Mouse (Mus musculus): ENCODE measurements around the gene Il27ra.

The Il27ra gene

DNA sequence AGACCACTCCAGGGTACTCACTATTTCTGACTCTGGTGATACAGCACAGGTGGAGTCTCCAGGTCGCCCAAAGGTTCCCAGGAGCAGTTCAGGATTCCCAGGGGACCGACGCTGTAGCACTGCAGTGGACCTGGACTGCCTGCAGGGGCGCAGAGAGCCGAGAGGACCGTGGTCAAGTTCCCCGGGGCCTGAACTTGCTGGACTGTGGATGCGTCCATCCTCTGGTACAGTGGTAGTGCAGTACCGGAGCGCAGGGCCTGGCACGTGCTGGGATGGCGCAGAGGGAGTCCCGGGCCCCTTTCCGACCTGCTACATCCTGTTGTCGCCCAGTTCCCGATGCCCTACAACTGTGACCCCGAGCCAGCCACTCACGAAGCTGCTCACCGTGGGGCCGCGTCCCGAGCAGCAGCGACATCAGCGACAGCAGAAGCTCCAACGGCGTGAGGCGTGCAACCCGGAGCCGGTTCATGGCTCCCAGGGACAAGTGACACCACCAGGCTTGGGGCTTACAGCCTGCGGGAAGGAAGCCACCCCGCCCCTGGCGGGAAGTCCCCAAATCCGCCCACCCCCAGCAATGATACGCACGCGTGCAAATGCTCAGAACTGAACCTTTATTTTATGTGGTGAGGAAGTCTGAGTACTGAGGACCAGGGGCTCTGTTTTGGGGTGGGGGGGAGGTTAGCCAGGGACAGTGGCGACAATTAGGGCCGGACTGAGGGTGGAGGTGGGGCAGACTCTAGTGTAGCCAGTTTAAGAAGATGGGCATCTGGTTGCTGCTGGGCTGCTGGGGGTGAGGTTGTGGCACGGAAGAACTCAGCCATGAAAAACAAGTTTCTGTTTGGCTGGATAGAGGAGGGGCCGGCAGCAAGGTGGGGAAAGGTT is at the start of gene Il27ra:
TSS of gene Il27ra (minus strand) at position 524 of the 882 bp plus-strand sequence.
- no peak for DNase-seq (ENCODE audit: low spot score)

DNA sequence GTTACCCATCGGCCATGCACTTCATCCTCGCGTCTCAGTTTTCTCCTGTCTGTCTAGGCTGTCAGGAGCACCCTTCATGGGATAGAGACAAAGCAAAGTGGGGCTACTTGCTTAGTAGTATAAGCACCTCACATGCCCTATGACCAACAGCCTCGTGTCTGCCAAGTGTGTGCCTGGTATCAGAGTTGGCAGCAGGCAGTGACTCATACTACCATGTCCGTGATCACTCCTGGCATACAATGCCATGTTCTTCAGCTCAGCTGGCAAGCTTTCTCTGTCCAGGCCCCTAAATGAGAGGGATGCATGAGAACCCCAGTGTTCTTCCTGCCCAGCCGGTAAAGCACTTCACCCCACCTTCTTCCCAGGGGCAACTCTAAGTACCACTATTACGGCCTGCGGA is 48.2 kb upstream of the Il27ra start:
- DNase-seq (ENCODE audit: low spot score), result no peak

- no peak for DNase-seq (ENCODE audit: low spot score)
Observed at GRCm38 (mm10) chr8:84089277-84089676, 46.9 kb upstream of the Il27ra start.

- DNase-seq (ENCODE audit: low spot score), result no peak
Observed at GRCm38 (mm10) chr8:84087821-84088220, 45.4 kb upstream of the Il27ra start.

DNA sequence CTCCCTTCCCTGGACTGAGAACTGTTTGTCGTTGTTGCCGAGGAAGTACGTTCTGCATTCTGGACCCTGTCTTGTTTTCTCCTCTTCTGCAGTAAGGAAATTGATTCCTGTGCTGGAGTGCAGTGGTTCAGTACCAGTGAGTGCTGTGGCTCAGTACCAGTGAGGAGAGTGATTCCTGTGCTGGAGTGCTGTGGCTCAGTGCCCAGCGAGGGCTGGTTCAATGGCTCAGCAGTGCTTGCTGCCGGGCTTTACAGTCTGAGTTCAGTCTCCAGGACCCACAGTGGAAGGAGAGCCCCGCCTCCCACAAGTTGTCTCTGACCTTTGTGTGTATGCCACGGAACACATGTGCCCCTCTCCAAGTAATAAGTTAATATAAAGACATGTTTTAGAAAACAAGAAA is 44.8 kb upstream of the Il27ra start:
- no peak for DNase-seq (ENCODE audit: low spot score)

DNA sequence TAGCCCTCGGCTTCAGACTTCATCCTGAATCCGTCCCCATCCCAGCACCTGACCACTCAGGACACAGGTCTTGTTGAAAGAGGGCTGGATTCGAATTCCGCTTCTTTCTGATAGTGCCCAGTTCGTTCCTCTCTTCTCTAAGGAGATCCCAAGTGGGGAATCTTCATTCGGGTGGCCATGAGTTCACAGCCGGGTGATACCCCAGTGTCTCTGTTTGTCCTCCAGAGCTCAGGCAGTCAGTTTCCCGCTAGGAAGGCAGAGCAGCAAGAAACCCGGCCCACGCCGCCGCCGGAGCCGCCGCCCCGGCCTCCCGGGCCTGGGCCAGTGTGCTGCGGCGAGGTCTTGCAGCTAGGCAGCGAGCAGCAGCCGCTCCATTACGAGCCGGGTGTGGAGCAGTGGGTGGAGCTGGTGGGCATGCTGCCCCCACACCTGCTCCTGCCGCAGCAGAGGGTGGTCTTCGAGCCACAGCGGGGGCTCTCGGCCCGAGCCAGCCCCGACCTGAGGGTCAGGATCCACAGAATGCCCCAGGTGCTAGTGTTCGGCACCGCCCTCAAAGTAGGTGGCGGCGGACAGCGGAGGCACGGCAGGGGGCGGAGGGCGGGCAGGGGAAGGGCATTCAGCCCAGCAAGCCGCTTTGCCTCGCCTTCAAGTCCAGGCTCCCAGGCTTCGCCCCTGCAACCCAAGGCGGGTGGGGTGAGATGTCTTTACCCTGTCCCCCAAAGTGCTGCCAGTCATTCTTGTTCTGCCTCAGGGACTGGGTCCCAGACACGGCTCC is 42.1 kb upstream of the Il27ra start:
- no peak for DNase-seq (ENCODE audit: low spot score)

DNA sequence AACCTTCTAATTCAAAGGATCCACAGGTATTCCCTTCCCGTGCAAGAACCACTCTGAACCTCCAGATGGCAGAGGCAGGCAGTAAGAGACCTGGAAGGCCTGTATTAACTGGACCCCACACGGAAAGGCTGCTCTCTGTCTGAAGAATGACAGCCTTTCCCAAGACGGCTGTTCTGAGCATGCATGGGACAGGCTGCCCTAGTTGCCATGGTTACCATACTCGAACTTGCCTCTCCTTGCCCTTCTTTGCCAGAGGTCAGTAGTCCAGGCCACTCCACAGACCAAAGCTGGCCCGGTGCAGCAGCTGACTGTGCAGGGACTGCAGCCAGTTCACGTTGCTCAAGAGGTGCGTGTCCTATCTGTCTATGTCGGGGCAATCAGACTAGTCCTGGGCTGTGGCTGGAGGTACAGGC is 41.4 kb upstream of the Il27ra start:
- no peak for DNase-seq (ENCODE audit: low spot score)

- DNase-seq (ENCODE audit: low spot score), result no peak
Observed at GRCm38 (mm10) chr8:84079206-84079605, 36.8 kb upstream of the Il27ra start.

DNA sequence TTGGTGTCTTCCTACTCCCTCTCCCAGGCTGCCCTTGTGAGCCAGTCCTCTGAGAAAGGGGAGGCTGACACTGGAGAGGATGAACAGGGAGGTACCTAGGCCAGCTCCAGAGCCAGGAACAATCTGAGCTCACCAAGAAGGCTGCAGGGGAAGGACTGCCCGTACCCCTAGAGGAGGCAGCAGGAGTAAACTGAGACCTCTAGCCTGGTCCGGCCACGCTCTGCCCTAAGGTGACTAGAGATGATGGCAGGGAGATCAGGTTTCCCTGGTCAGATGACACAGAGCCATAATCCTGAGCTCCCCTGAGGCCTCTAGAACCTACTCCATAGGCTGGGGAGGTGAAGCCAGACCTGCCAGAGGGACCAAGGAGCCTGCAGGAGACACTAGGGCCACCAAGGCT is 34.5 kb upstream of the Il27ra start:
- no peak for DNase-seq (ENCODE audit: low spot score)

- DNase-seq (ENCODE audit: low spot score), result no peak
Observed at GRCm38 (mm10) chr8:84076412-84076811, 34.0 kb upstream of the Il27ra start.

GRCm38 (mm10) chr8:84073230-84073976 is 31.0 kb upstream of the Il27ra start:
- no peak for DNase-seq (ENCODE audit: low spot score)

DNA sequence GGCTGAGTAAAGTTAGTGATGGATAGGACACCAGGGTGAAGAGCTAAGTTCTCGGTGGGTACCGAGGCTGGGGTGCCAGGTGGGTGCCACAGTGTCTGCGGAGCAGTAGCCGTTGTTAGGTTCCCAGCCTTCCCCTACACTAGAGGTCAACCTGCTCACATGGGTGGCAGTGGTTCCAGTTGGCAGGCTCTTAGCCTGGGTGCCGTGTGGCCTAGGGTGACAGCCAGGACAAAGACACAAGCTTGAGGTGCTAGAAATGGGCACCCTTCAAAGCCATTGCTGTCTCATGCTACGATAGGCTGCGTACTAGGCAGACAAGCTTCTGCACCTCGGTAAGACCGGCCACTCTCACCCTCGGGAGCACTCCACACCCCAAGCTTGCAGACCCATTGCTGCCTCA is 29.9 kb upstream of the Il27ra start:
- no peak for DNase-seq (ENCODE audit: low spot score)

GRCm38 (mm10) chr8:84071921-84072320 is 29.5 kb upstream of the Il27ra start:
- no peak for DNase-seq (ENCODE audit: low spot score)

- peak; percentile 48 for DNase-seq (ENCODE audit: low spot score)
Observed at GRCm38 (mm10) chr8:84070667-84071066, 28.3 kb upstream of the Il27ra start.

- no peak for DNase-seq (ENCODE audit: low spot score)
Observed at GRCm38 (mm10) chr8:84070241-84070640, 27.9 kb upstream of the Il27ra start.

DNA sequence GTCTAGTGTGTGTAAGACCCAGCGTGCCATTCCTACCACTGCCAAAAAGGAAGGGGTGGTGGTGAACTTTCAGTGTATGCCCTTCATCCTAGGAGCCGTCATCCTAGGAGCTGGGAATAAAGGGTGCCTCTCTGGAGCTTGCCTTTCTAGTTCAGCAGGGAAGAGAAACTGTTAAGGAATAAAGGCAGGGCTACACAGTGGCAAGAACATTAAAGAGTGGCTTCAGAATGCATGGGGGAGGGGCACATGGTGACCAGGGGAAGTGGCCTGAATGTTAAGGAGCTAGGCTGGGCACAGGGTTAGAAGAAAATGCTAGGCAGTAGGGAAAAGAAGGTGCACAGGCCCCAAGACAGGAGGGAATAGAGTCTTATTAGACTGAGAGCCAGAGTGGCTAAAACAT is 27.4 kb upstream of the Il27ra start:
- DNase-seq (ENCODE audit: low spot score), result no peak

- no peak for DNase-seq (ENCODE audit: low spot score)
Observed at GRCm38 (mm10) chr8:84069169-84069568, 26.8 kb upstream of the Il27ra start.

DNA sequence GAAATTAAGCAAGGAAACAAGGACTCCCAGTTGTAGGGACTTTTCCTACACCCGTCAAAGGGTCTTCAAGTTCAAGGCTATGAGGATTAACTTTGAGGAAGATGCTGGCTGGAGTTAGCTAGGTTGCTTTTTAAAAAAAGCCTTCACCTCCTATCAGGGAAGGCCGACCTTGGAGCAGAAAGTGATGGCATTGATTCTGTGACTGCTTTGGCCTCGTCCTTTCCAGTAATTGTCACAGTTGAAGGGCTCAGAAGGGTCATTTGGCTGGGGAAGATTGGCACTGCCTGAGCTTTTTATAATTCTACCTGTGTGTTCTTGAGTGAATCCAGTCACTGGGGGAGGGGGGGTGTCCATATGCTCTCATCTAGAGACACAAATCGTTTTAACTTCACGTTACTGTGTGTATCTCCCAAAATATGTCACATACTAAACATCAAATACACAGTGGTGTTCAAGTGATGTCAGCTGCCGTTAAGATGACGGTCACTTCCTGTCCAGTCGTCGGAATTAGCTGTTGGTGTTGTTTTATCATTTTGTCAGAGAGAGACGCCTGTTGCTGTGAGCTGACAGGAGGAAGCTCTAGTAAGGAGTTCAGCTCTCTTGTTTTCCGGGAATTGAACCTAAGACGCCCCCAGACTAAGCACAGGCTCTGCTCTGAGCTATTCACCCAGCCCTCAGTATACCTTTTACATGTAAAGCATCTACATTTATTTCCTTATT is 26.1 kb upstream of the Il27ra start:
- no peak for DNase-seq (ENCODE audit: low spot score)

GRCm38 (mm10) chr8:84067911-84068310 is 25.5 kb upstream of the Il27ra start:
- DNase-seq (ENCODE audit: low spot score), result no peak

- DNase-seq (ENCODE audit: low spot score), result peak; percentile 87
Observed at GRCm38 (mm10) chr8:84067047-84067573, 24.7 kb upstream of the Il27ra start.

GRCm38 (mm10) chr8:84066291-84066930 is 24.0 kb upstream of the Il27ra start, which contains the start of gene Rfx1:
TSS of gene Rfx1 (plus strand) at chr8:84066834.
- peak; percentile 100 for DNase-seq (ENCODE audit: low spot score)
